ENCODE assay signal across 21 mouse cellular contexts in genomic region chr2:153175995-153176570, GRCm38 (mm10). TPM values are rescaled to one million over a fixed set of nuclear protein-coding genes. Genes with fewer than 3 reads are reported as not detected.
A peak's percentile ranks its signal among the peaks of the same experiment; 100 is the strongest.
DNase-seq lines count a peak whose midpoint lies in the region; ATAC-seq and TF ChIP-seq lines count a peak whose summit lies in the region.
"Had no signal": no experiment of that assay in that cellular context is flagged by ENCODE, and none has a peak within 500 bp of the region (broad histone marks: within the 10 kb centered on the region; RNA-seq: fewer than 3 reads in every experiment).

No protein-coding gene starts in this region.

- no peak overlapping the region for H3K4me2 ChIP-seq in kidney, postnatal 0 days (ENCODE audit: low read length)
- H3K4me2 ChIP-seq: embryonic facial prominence, embryonic 13.5 days; forebrain, embryonic 13.5 days; hindbrain, embryonic 12.5 days had no signal

- H3K9ac ChIP-seq in kidney, postnatal 0 days (ENCODE audit: low read depth, low read length) = no peak overlapping the region
- H3K9ac ChIP-seq: embryonic facial prominence, embryonic 13.5 days; forebrain, embryonic 13.5 days; forebrain, postnatal 0 days; hindbrain, embryonic 12.5 days had no signal

- H3K27ac ChIP-seq in kidney, postnatal 0 days = no peak overlapping the region
- H3K27ac ChIP-seq: embryonic facial prominence, embryonic 13.5 days; forebrain, embryonic 13.5 days; heart, embryonic 10.5 days; hindbrain, embryonic 12.5 days had no signal

- no peak for TF ChIP-seq CTCF in kidney, postnatal 0 days (IDR thresholded peaks at IDR 0.05; ENCODE audit: low read depth)
- no peak for TF ChIP-seq CTCF in lung, adult 2 months (IDR thresholded peaks at IDR 0.05; ENCODE audit: insufficient read depth, low read length)

- H3K36me3 ChIP-seq in kidney, postnatal 0 days (ENCODE audit: insufficient read depth, low read length) = peaks cover 7% of the 10 kb centered on the region

- no peaks in the 10 kb centered on the region for H3K27me3 ChIP-seq in kidney, postnatal 0 days (ENCODE audit: insufficient read depth, low read length)
- H3K27me3 ChIP-seq: CH12.LX; embryonic facial prominence, embryonic 13.5 days; forebrain, embryonic 13.5 days; hindbrain, embryonic 12.5 days; Patski had no signal

- no peak for TF ChIP-seq POLR2A in lung, adult 2 months (IDR thresholded peaks at IDR 0.05; ENCODE audit: borderline replicate concordance, extremely low read depth, low read depth, low read length)

- no peak overlapping the region for H3K4me3 ChIP-seq in kidney, postnatal 0 days (replicated peaks; ENCODE audit: low read depth, low read length)
- H3K4me3 ChIP-seq in lung, adult 2 months (replicated peaks; ENCODE audit: extremely low read depth, low read depth, low read length) = no peak overlapping the region
- H3K4me3 ChIP-seq: embryonic facial prominence, embryonic 13.5 days; forebrain, embryonic 13.5 days; heart, embryonic 10.5 days; hindbrain, embryonic 12.5 days had no signal

- DNase-seq in adrenal gland, postnatal 14 days = peak; percentile 58
- no peak for DNase-seq in adrenal gland, postnatal 4 days (ENCODE audit: low spot score in 2 of 2)
- peak; percentile 15 for DNase-seq in kidney, postnatal 0 days (ENCODE audit: low spot score)
- no peak for DNase-seq in kidney, postnatal 14 days
- DNase-seq in lung, postnatal 25 days (ENCODE audit: low spot score) = peak; percentile 16
- DNase-seq in lung, adult 2 months = no peak
- DNase-seq: cerebellum, adult 11-12 months; cerebellum, adult 9-10 months; cerebellum, postnatal 25 days; forebrain, postnatal 0 days; heart, postnatal 10 days; heart, postnatal 4 days had no signal

- H3K9me3 ChIP-seq in kidney, postnatal 0 days (replicated peaks; ENCODE audit: low read length) = no peaks in the 10 kb centered on the region
- H3K9me3 ChIP-seq: embryonic facial prominence, embryonic 13.5 days; forebrain, embryonic 13.5 days; heart, embryonic 10.5 days; hindbrain, embryonic 12.5 days had no signal

- no peaks in the 10 kb centered on the region for H3K4me1 ChIP-seq in kidney, postnatal 0 days (replicated peaks; ENCODE audit: insufficient read depth, low read length)
- H3K4me1 ChIP-seq in lung, adult 2 months (ENCODE audit: control insufficient read depth, insufficient read depth, low read length) = peaks cover 7% of the 10 kb centered on the region
- H3K4me1 ChIP-seq: forebrain, embryonic 13.5 days; hindbrain, embryonic 12.5 days had no signal

- 23% methylated on average over 8 of the region's 8 CpGs for WGBS in kidney, postnatal 0 days
- WGBS in lung, adult 2 months = 49% methylated on average over 8 of the region's 8 CpGs

- no peak for ATAC-seq in kidney, postnatal 0 days (replicated peaks; ENCODE audit: low FRiP score, low read depth)
- ATAC-seq: activated CD4-positive, CD25-positive, alpha-beta regulatory T cell, adult 4 months; forebrain, embryonic 13.5 days; forebrain, postnatal 0 days; hindbrain, embryonic 16.5 days; inflammation-experienced regulatory T-cells, adult 6 months; Patski had no signal

RNA-seq across cellular contexts. Expression of gene Tm9sf4, which starts 15.0 kb away (rescaled TPM):
- 96.0 and 104 TPM in 2 replicates for total RNA-seq in adrenal gland, postnatal 14 days (2021)
- 100 to 1,000 TPM; 101 to 106 TPM for total RNA-seq in adrenal gland, postnatal 4 days (2021)
- 68.1 and 74.5 TPM in 2 replicates for polyA plus RNA-seq in kidney, postnatal 0 days (2015; fragmentation: Nextera tagmentation; extraction: Ambion mirVana)
- polyA plus RNA-seq in lung, adult 2 months (2012; rRNA removed) = 32.7 and 45.8 TPM in 2 replicates

RNA-seq across cellular contexts. Expression of gene Tspyl3, which starts 49.2 kb away (rescaled TPM):
- total RNA-seq in adrenal gland, postnatal 14 days (2021) = 3.2 and 4.7 TPM in 2 replicates
- total RNA-seq in adrenal gland, postnatal 4 days (2021) = 1 to 10 TPM; 8.6 to 8.8 TPM
- polyA plus RNA-seq in kidney, postnatal 0 days (2015; fragmentation: Nextera tagmentation; extraction: Ambion mirVana) = 9.3 and 10.6 TPM in 2 replicates
- polyA plus RNA-seq in lung, adult 2 months (2012; rRNA removed) = 6.0 and 9.3 TPM in 2 replicates

Comparison
In these comparisons a context has a peak if more than half of its experiments do, and no peak if none do; other contexts are left out.
1. DNase-seq: peak in adrenal gland, postnatal 14 days (single experiment), kidney, postnatal 0 days (single experiment) and lung, postnatal 25 days (single experiment); none in adrenal gland, postnatal 4 days (0 of 2), kidney, postnatal 14 days (single experiment) and lung, adult 2 months (single experiment).